Mouse (Mus musculus): ENCODE data around the gene Myl6b.
"Not testable (repeated sequence)": the region's sequence is repeated elsewhere in the genome, so short reads cannot be mapped to it uniquely, and the experiment has no call there.

The Myl6b gene

GRCm38 (mm10) chr10:128492633-128493311 lies 5.7 kb downstream of the Myl6b start:
- peak in 1 of 2 experiments; percentile 34 for DNase-seq

DNA sequence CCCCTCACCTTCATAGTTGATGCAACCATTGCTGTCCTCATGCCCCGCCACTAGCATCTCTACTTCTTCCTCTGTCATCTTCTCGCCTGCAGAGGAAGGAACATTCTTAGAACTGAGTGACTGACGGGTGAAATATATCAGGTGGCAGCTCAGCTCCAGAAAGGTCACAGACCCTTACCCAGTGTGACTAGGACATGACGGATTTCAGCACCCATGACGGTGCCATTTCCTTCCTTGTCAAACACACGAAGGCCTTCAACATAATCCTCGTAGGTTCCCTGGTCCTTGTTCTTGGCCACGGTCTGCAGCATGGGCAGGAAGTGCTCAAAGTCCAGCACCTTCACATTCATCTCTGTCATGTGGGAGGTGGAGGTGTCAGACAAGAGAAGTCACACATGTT lies 6.4 kb downstream of the Myl6b start:
- not testable (repeated sequence) for DNase-seq

GRCm38 (mm10) chr10:128491495-128491894 lies 7.0 kb downstream of the Myl6b start:
- no peak for DNase-seq

- DNase-seq = no peak
Observed at GRCm38 (mm10) chr10:128490912-128491311, 7.6 kb downstream of the Myl6b start.

DNA sequence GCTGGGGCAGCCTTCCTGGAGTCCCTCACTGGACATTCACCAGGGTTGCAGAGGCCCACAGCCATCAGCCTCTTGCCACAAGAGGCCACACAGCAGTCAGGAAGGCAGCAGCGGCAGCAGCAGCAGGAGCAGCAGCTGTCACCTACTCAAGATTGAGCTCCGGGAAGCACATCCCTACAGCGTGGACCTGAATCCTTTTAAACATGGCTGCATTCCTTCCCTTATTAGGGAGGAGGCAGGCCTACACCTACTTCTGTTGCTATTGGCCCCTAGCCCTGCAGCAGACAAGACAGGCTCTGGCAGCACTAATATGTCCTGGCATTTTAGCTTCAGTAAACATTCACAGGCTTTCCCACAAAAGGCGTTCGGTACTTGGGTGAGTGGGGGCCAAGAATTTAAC lies 8.3 kb downstream of the Myl6b start:
- no peak for DNase-seq

DNA sequence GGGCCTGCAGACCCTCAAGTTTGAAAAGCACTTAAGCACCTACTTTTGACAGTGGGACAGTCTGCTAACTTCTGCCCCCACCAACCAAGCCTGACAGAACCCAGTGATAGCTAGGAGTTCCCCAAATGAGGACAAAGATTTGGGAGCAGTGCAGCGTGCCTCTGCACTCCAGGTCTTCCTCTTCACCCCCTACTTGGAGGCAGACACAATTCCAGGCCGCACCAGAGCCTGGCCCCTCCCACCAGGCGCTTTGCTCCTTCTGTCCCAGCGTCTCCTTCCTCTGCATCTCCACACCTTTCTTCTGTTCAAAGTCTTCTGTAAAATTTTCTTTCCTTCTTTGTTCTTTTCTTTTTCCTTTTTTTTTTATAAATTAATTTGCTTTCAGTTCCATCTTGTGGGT lies 8.7 kb downstream of the Myl6b start:
- DNase-seq = no peak

- DNase-seq = no peak
Observed at GRCm38 (mm10) chr10:128489380-128489779, 9.1 kb downstream of the Myl6b start.

DNA sequence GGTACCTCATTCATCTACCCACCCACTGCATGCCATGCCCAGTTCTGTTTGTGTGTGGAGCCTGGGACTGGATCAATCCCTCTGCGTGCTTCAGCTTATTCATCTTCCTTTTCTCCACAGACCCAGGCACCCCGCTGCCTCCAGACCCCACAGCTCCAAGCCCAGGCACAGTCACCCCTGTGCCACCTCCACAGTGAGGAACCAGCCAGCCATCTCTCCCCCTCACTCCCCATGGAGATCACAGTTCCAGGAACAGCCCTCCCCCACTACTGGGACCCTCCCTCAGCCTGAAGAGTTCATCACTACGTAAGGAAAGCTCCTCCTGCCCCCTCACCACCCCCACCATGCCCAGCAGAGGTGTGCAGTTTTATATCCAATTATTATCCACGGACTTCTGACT lies 9.7 kb downstream of the Myl6b start:
- no peak for DNase-seq

DNA sequence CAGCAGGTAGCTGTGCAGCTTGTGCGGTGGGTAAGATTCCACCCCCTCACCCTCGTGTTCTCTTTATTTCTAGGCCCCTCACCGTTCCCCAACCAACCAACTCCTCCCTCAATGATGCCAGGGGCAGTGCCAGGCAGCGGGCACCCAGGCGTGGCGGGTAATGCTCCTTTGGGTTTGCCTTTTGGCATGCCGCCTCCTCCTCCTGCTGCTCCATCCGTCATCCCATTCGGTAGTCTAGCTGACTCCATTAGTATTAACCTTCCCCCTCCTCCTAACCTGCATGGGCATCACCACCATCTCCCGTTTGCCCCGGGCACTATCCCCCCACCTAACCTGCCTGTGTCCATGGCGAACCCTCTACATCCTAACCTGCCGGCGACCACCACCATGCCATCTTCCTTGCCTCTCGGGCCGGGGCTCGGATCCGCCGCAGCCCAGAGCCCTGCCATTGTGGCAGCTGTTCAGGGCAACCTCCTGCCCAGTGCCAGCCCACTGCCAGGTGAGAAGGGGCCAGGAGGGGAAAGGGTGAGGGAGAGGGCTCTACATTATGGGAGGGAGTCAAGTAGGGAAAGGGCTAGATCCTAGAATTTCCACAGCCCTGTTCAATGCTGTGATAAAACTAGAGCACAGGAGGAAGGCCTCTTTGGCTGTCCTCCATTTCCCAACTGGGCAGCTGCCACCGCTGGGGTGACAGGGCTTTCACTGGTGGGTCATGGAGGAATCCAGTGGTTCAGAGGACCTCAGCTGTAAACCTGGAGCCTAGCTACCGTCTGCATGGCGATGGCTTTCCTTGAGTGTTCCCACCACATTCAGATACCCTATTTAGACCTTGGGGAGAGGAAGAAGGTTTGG lies 10.4 kb downstream of the Myl6b start:
- DNase-seq = no peak

- no peak for DNase-seq
Observed at GRCm38 (mm10) chr10:128486370-128486769, 12.1 kb downstream of the Myl6b start.

GRCm38 (mm10) chr10:128474366-128474765 lies 24.1 kb downstream of the Myl6b start:
- DNase-seq = no peak

- DNase-seq = no peak
Observed at GRCm38 (mm10) chr10:128460270-128460630, 38.2 kb downstream of the Myl6b start.

DNA sequence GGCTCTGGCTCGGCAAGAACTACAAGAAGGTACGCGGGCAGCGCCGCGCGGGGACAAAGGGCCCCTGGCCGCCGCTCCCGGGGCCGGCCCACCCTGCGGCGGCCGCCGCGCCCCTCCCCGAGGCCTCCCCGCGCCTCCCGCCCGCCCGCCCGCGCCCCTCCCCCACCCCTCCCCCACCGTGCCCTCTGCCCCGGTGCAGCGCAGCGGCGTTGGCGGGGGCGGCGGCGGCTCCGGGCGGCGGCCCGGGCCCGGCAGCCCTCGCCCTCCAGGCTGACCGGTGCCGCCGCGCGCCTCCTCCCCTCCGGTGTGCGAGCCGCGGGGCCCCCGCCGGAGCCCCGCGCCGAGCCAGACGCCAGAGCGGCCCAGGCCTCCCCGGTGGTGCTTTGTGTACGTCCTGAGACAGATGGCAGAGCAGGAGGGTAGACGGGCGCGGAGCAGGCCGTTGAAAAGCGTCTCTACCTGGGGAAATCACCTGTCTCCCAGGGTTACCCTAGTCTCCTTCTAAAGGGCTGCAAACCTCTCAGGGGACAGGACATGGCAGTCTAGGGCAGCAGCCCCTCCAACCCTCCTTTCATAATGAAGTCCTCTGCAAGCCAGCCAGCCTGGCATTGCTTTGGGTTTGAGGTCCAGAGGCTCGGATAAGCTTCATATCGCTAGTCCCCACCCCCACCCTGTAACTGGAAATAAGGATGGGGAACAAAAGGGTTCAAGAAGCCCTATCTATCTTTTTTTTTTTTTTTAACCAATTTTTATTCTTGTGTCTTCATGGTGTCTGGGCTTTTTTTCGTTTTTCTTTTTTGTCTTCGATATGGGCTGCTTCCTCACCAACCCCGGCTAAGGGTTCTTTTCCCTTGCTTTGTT lies 38.8 kb downstream of the Myl6b start:
- DNase-seq = peak; percentile 35 to 44

DNA sequence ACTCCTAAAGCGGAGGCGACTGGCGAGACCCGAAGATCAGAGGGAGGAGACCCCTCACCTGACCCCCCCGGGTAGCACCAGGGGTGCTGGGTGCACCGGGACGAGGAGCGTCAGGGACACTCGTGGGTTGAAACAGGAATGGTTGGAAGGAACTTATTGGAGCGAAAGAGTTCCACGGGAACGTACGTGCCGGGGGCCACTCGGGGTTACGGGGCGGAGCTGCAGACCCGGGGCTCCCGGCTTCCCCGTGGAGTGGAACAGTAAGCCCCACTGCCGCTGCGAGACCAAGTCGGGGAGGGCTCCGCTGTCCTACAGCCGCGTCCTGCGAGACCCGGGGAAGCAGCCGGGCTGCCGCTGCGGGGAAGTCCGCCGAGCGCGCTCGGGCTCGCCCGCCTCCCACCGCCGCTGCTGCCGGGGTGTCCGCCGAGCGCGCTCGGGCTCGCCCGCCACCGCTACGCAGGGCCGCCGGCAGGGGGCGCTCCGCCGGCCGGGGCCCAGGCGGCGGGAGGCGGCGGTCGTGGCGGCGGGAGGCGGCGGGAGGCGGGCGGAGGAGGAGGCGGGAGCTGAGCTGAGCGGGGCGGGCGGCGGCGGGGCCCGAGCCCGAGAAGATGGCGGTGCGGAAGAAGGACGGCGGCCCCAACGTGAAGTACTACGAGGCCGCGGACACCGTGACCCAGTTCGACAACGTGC lies 39.6 kb downstream of the Myl6b start, which contains the start of gene Smarcc2:
Smarcc2 (plus strand) TSS at position 530 of the 690 bp plus-strand sequence.
- DNase-seq = peak; percentile 70 to 71

- DNase-seq = peak in 1 of 2 experiments; percentile 68
Observed at GRCm38 (mm10) chr10:128458348-128458718, 40.2 kb downstream of the Myl6b start.

DNA sequence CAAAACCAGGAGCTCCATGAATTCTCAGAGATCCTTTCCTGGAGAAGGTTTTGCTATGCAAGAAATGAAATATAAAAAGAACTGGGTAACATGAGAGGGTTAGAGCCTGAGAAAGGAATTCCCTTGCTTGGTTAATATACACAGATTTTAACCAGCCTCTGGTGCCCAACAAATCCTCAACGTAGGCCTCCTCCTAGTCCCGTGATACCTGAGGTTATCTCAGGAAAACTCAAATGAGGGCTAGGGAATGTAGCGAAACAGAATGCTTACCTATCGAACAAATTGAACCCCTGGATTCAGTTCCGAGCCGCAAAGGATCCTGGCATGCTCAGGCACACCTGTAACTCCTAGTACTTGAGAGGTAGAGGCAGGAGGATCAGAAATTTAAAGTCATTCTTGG lies 40.8 kb downstream of the Myl6b start:
- DNase-seq = no peak

DNA sequence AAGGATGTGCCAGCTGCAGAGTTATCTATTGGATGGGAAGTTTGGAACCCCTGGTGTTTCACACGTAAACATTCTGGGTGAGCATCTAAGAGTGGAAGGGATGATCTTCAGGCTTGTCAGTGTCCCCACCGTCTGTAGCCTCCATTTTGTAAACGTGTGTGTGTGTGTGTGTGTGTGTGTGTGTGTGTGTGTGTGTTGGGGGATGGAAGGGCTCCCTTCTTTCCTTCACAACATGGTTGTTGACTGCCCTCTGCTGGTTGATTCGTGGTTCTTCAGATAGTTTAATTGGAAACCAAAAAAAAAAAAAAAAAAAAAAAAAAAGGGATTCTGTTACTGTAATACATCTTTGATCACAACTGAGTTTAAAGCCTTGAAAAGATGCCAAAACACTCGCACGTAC lies 43.2 kb downstream of the Myl6b start:
- peak in 1 of 2 experiments; percentile 35 for DNase-seq

GRCm38 (mm10) chr10:128454471-128454870 lies 44.0 kb downstream of the Myl6b start:
- no peak for DNase-seq

GRCm38 (mm10) chr10:128451014-128451413 lies 47.5 kb downstream of the Myl6b start:
- no peak for DNase-seq

DNA sequence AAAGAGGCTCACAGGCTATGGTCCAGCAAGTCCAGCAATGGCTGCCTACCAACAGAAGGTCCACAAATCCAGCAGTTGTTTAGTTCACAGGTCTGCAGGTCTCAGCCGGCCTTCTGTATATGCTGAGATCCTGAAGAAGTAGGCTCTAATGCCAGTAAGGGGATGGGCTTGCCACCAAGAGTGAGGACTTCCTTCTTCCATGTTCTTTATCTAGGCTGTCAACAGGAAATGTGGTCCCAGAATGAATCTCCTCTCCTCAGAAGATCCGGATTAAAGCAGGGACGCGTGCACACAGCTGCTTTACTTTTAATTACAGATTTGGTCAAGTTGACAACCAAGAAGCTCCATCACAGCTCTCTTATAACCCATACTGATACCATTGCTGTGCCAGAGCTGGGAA lies 53.1 kb downstream of the Myl6b start:
- DNase-seq = no peak

GRCm38 (mm10) chr10:128444354-128444753 lies 54.1 kb downstream of the Myl6b start:
- DNase-seq = no peak
